Mouse (Mus musculus): ENCODE results near the gene Paqr7.

GRCm38 (mm10) chr4:134505303-134505789 is 8.8 kb downstream of the Paqr7 start:
- no peak for TF ChIP-seq POLR2A (IDR thresholded peaks at IDR 0.05; ENCODE audit: low read depth, low read length)
- no peak for TF ChIP-seq CTCF (IDR thresholded peaks at IDR 0.05; ENCODE audit: extremely low read depth, insufficient read depth, insufficient read length, insufficient replicate concordance)
